Mouse (Mus musculus) limb, embryonic 14.5 days (tissue): ENCODE results near the gene Acbd5. TPM values are rescaled to one million over a fixed set of nuclear protein-coding genes. Genes with fewer than 3 reads are reported as not detected.

Experiments used
- ATAC-seq: fragments of 200-750 bp; cut with Nextera tagmentation; 2 replicates; pipeline ENCODE4 v1.8.0; 2017; ENCODE audit warnings: low read depth, moderate number of reproducible peaks, moderate TSS enrichment; ENCODE audit not compliant: low FRiP score
- DNase-seq: peaks from one replicate; pipeline ENCODE4 v3.0.0-alpha.2; 2015; ENCODE audit warnings: low spot score
- H3K27ac ChIP-seq: fragments of 300-500 bp; sonication (generic); replicated peaks from 2 replicates; pipeline ENCODE4 v1.5.1; 2014; ENCODE audit warnings: low read depth, mild to moderate bottlenecking, low read length, moderate library complexity, mixed read lengths
- H3K27me3 ChIP-seq: fragments of 300-500 bp; sonication (generic); 2 replicates; pipeline ENCODE4 v1.6.1; 2014; ENCODE audit warnings: low read length, mixed read lengths; ENCODE audit not compliant: control insufficient read depth, insufficient read depth
- H3K36me3 ChIP-seq: fragments of 300-500 bp; sonication (generic); 2 replicates; pipeline ENCODE4 v1.6.1; 2014; ENCODE audit warnings: mild to moderate bottlenecking, low read length, moderate library complexity, mixed read lengths; ENCODE audit not compliant: control insufficient read depth, insufficient read depth
- H3K4me1 ChIP-seq: fragments of 300-500 bp; sonication (generic); 2 replicates; pipeline ENCODE4 v1.6.1; 2014; ENCODE audit warnings: antibody characterized with exemption, low read length, mixed read lengths; ENCODE audit not compliant: control insufficient read depth, insufficient read depth
- H3K4me2 ChIP-seq: fragments of 300-500 bp; sonication (generic); replicated peaks from 2 replicates; pipeline ENCODE4 v1.6.1; 2014; ENCODE audit warnings: low read depth, mild to moderate bottlenecking, low read length, moderate library complexity; ENCODE audit not compliant: severe bottlenecking
- H3K4me3 ChIP-seq: fragments of 300-500 bp; sonication (generic); replicated peaks from 2 replicates; pipeline ENCODE4 v1.5.1; 2014; ENCODE audit warnings: low read length
- H3K9ac ChIP-seq: fragments of 300-500 bp; sonication (generic); 2 replicates; pipeline ENCODE4 v1.6.1; 2014; ENCODE audit warnings: mild to moderate bottlenecking, low read depth, low read length, moderate library complexity; ENCODE audit not compliant: severe bottlenecking
- H3K9me3 ChIP-seq: fragments of 300-500 bp; sonication (generic); 2 replicates; pipeline ENCODE4 v1.6.1; 2016; ENCODE audit warnings: low read length; ENCODE audit not compliant: control insufficient read depth
- POLR2A ChIP-seq: fragments of 200-500 bp; IDR thresholded peaks from 2 replicates; pipeline ENCODE4 v1.8.0; 2012; ENCODE audit warnings: inconsistent platforms, mild to moderate bottlenecking, moderate library complexity, borderline replicate concordance; ENCODE audit not compliant: insufficient read depth, insufficient read length; ENCODE audit errors: extremely low read depth
- WGBS: fragments of 180-500 bp; shearing (Covaris S2); extraction: QIAGEN DNeasy Blood & Tissue Kit; methylation state at CpG from one replicate; pipeline ENCODE4 v1.1.7; 2014; 5-methylcytosine and 5-hydroxymethylcytosine counted together
- polyA plus RNA-seq, 2 experiments: library from polyadenylated mRNA; depleted of rRNA in 1 of 2; stranded (reverse) in 1 of 2; unstranded in 1 of 2; fragments of >200 nt; fragmentation: Nextera tagmentation in 1 of 2; extraction: Ambion mirVana in 1 of 2; gene quantifications; 2 replicates each; pipeline versions ENCODE4 v1.2.1 to v1.2.3; 2012 to 2014

Gene Acbd5
- polyA plus RNA-seq, 2 experiments = 15.3 to 21.3 TPM

DNA sequence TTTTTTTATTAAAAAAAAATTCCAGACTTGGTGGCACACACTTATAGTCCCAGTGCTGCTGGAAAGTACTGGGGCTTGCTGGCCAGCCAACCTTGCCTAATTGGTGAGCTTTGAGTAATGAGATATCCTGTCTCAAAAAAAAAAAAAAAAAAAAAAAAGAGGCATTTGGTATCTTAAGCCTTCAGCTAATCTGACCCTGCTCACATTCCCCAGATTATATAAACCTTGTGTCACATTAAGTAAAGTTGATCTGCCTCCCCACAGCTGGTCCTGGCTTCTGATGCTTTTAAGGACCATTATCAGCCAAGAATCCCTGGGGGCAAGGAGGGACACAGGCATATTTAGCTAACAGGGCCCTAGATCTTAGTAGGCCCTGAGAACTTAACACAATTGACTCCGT lies 22.3 kb upstream of the Acbd5 start:
- Histone ChIP-seq H3K27ac (no peak overlapping the region), H3K4me1 (no peaks in the 10 kb centered on the region), H3K9ac (no peak overlapping the region), H3K9me3 (no peaks in the 10 kb centered on the region), H3K4me3 (no peak overlapping the region), H3K27me3 (no peaks in the 10 kb centered on the region), H3K4me2 (no peak overlapping the region), H3K36me3 (no peaks in the 10 kb centered on the region)
- no peak for TF ChIP-seq POLR2A
- WGBS = 55% methylated on average over 1 of the region's 1 CpGs
- no peak for ATAC-seq
- DNase-seq = no peak

- H3K9me3 ChIP-seq = no peaks in the 10 kb centered on the region
- H3K9ac ChIP-seq = no peak overlapping the region
- no peaks in the 10 kb centered on the region for H3K36me3 ChIP-seq
- no peaks in the 10 kb centered on the region for H3K27me3 ChIP-seq
- TF ChIP-seq POLR2A = no peak
- ATAC-seq (no peak), DNase-seq (no peak)
- no peak overlapping the region for H3K27ac ChIP-seq
- H3K4me2 ChIP-seq = no peak overlapping the region
- no peaks in the 10 kb centered on the region for H3K4me1 ChIP-seq
- no peak overlapping the region for H3K4me3 ChIP-seq
Observed at GRCm38 (mm10) chr2:23048006-23048405, 20.0 kb upstream of the Acbd5 start.

GRCm38 (mm10) chr2:23051890-23052289 lies 16.1 kb upstream of the Acbd5 start:
- H3K4me3 ChIP-seq = no peak overlapping the region
- H3K27me3 ChIP-seq = no peaks in the 10 kb centered on the region
- no peak overlapping the region for H3K4me2 ChIP-seq
- no peaks in the 10 kb centered on the region for H3K36me3 ChIP-seq
- no peak overlapping the region for H3K27ac ChIP-seq
- H3K4me1 ChIP-seq = no peaks in the 10 kb centered on the region
- no peaks in the 10 kb centered on the region for H3K9me3 ChIP-seq
- DNase-seq (no peak), ATAC-seq (no peak)
- no peak overlapping the region for H3K9ac ChIP-seq
- no peak for TF ChIP-seq POLR2A
- 70% methylated on average over 2 of the region's 2 CpGs for WGBS

- Histone ChIP-seq H3K9me3 (no peaks in the 10 kb centered on the region), H3K4me3 (no peak overlapping the region), H3K36me3 (no peaks in the 10 kb centered on the region), H3K9ac (no peak overlapping the region), H3K27me3 (no peaks in the 10 kb centered on the region), H3K27ac (no peak overlapping the region), H3K4me1 (no peaks in the 10 kb centered on the region), H3K4me2 (no peak overlapping the region)
- WGBS = 59% methylated on average over 6 of the region's 6 CpGs
- TF ChIP-seq POLR2A = no peak
- DNase-seq (no peak), ATAC-seq (no peak)
Observed at GRCm38 (mm10) chr2:23052523-23052922, 15.4 kb upstream of the Acbd5 start.

- H3K9me3 ChIP-seq = no peaks in the 10 kb centered on the region
- no peaks in the 10 kb centered on the region for H3K4me1 ChIP-seq
- H3K36me3 ChIP-seq = 0 out of 2 replicates have a peak, but pooled peaks cover 4% of the 10 kb centered on the region
- ATAC-seq = peak; percentile 20
- peak overlapping the region; percentile 95 for H3K4me2 ChIP-seq
- DNase-seq = no peak
- H3K27ac ChIP-seq = peak overlapping the region; percentile 92
- TF ChIP-seq POLR2A = no peak
- H3K9ac ChIP-seq = peak overlapping the region; percentile 71
- H3K4me3 ChIP-seq = peak overlapping the region; percentile 66
- H3K27me3 ChIP-seq = no peaks in the 10 kb centered on the region
- WGBS = 0% methylated on average over 21 of the region's 21 CpGs
Observed at GRCm38 (mm10) chr2:23068370-23068737, 387 bp downstream of the Acbd5 start.

DNA sequence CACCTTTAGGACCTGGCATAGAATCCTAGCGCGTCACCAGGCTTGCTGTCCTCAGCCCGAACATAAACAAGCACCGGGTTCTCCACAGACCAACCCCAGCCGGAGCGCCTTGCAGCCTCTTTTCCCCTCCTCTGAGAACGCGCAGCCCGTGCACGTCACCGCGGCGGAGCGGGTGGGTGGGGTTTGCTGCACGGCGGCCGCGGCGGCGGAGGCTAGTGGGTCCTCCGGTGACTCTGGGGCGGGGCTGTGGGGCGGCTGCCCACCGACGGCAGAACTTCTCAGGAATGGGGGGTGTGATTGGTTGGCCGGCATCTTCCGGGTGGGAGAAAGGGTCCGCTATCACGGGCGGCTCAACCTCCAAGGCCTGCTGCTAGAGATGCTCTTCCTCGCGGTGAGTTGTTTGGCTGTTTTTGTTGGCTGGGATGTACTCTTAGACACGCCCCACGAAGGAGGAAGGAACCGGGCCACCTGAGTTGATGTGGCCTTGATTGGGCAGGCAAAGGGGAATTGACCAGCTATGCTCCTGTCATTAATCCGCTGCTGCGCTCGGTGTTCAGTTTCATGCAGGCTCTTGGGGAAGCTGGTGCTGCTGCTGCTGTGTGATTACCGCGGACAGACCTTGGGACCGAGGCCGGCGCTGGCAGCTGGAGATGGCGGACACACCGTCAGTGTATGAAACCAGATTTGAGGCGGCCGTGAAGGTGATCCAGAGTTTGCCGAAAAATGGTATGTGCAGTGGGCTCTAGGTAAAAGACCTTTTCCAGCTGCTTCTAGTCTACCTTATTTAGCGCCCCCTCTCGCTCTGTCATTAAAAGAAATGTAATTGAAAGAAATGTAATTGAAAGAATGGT lies 1.2 kb downstream of the Acbd5 start:
- no peaks in the 10 kb centered on the region for H3K4me1 ChIP-seq
- peak overlapping the region; percentile 66 for H3K4me3 ChIP-seq
- 0 out of 2 replicates have a peak, but pooled peaks have one; percentile 72 for TF ChIP-seq POLR2A
- no peaks in the 10 kb centered on the region for H3K9me3 ChIP-seq
- H3K27ac ChIP-seq = peak overlapping the region; percentile 92
- peak; percentile 86 for DNase-seq
- H3K36me3 ChIP-seq = 0 out of 2 replicates have a peak, but pooled peaks cover 9% of the 10 kb centered on the region
- ATAC-seq = peak; percentile 90
- WGBS = under 1% methylated on average over 49 of the region's 50 CpGs
- peak overlapping the region; percentile 71 for H3K9ac ChIP-seq
- no peaks in the 10 kb centered on the region for H3K27me3 ChIP-seq
- H3K4me2 ChIP-seq = peak overlapping the region; percentile 95
